Mouse (Mus musculus) kidney, adult 8-10 months (tissue): ENCODE measurements at regions not wholly inside any gene's neighbourhood (a gene's known extent, or its start where the extent isn't known, plus 50 kb on each side); places are given as distances from the start of the nearest gene placed in this dataset.
"Not testable (repeated sequence)": the region's sequence is repeated elsewhere in the genome, so short reads cannot be mapped to it uniquely, and the experiment has no call there.

Source experiments
- DNase-seq, 2 experiments: peaks; one replicate each; pipeline ENCODE4 v3.0.0; 2022

- DNase-seq: no peak
Observed at GRCm38 (mm10) chr13:111860931-111861330, 52.1 kb upstream of the Map3k1 start.

DNA sequence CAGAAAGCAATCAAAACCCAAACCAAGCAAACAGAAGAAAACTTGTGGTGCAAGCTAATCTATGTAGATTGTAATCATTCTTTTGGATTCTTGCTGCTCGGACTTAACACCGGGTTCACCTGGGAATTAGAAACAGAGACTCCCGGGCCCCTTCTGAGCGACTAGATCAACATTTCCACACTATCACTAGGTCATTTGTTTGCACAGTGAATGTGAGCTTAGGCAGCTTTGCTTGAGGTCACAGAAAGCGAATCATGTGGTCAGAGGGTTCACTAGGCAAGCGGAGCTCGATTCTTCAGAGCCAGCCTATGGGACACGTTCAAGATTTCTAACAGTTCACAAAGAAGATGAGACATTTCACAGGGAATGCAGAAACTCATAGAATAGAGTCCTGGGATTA, 53.5 kb upstream of the Map3k1 start:
- DNase-seq: no peak

DNA sequence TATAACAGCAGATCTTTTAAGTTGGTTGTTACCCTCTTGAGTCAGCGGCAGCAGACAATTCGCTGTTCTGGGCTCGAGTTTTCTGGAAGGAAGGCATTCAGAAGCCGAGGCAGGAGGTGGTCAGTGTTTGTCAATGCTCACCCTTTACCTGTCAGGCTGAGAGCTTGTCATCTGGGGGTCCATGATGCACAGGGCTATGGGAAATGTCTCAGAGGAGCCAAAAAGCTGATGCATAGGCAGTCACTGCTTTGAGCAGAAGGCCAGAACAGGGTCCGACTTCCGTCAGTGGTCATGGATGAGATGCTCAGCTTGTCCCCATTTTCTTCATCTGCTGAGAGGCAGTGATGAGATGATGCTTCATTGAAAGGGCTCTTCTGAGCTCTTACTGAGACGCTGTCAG, 57.2 kb upstream of the Map3k1 start:
- DNase-seq: no peak

- no peak for DNase-seq
Observed at GRCm38 (mm10) chr13:111867261-111867660, 58.5 kb upstream of the Map3k1 start.

DNA sequence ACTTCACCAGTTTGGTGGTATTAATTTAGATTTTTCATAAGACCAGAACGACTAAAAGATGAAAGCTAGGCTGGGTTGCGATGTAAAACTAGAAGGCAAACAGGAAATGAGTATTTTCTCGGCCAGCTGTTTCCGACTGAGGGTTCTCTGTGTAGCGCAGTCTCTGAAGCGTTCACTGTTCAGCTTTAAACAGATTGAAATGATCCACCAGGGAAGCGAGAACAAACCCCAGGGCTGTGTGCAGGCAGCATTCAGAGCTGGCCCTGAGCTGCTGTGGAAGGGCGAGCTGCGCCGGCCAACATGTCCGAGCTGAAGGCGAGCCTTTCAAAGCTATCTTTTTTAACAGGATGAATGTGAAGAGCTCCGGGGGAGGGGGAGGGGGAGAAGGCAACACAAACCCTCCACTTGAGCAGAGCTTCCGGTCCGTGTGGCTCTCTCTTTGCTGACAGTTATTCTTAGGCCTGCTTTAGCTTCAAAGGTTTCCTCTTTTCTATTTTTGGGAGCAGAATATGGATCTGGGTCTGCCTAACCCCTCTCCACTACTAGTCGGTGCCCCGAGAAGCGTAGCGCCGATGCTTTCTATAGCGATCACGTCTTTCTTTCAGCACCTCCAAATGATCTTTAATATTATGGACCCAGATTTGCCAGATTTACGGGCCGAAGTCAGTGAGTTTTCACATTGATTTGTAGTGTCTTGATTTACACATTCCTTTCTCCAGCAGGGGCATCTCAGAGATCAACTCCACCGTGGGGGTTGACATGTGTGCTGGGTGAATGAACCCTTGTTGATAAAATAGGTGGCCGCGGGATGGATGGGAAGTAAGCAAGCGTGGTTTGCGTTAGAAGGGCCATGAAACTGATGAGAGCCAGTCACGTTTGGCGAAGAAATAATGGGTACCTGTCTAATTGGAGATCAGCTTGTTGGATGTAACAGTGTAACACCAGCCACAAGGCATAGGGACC, 59.3 kb upstream of the Map3k1 start:
- DNase-seq: peak in 1 of 2 experiments; percentile 43

DNA sequence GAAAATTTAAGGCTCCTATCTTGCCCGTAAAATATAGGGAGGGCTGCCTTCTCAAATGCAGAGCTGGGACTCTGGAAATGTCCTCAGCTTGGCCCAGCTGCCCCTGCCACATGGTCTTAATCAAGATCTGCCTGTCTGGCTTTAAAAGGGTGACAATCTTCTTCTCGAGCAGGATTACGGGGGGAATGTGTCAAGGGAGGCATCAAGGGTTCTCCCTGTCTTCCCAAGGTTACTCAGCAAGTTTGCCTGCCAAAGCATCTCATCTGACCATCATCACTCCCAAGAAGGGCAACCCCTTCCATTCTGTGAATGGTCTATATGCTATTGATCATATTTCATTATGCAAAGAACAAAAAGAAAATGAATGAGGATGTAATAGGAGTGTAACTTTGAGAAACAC, 60.2 kb upstream of the Map3k1 start:
- DNase-seq: no peak

- DNase-seq: no peak
Observed at GRCm38 (mm10) chr13:111869771-111870437, 61.1 kb upstream of the Map3k1 start.

- DNase-seq: no peak
Observed at GRCm38 (mm10) chr13:111870505-111870904, 61.7 kb upstream of the Map3k1 start.

DNA sequence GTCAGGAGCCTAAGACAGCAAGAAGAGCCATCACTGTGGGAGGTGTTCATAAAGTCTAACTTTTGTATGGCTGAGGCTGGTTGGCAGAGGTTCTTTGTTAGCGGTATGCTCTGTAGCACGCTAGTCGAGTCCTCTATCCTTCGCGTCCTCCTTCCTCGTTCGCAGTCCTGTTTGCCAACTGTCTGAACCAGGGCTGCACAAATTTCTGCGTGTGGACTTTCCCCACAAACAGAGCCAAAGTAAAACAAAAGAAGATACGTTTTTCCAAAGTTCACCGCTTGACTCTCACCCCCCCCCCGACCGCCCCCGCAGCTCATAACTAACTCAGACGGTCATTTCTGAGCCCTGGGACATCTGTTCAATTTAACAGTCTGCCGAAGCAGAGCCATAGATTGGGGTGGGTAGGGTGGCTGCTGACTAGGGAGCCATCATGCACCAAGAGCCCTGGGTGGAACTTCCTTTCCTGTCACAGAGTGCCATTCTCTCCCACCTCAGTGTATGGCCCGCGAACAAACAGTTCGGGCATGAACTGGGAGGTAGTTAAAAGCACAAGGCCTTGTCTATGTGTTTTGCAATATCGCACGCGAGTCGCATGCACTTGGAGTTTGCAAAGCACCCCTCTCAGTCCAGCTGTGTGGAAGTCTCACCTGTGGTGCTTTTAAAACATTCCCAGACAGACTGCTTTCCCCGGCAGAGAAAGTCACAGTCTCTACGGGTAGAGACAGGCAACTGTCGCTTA, 63.0 kb upstream of the Map3k1 start:
- no peak for DNase-seq

GRCm38 (mm10) chr13:111874330-111874729, 65.5 kb upstream of the Map3k1 start:
- no peak for DNase-seq

DNA sequence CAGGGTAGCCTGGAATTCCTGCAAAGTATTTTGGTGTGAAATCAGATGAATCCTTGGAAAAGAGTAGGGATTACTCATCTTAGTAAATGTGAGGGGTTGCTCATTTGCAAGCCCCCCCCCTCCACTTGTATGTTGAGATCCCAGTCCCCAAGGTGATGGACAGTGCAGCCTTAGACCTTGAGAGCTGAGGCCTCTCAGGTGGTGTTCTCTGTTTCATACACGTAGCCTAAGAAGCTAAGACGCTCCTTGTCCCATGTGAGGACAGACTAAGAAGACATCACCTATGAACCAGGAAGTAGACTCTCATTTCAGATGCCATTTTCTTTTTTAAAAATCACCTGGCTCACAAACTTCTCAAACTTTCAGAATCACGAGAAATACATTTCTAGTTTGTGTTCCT, 67.6 kb upstream of the Map3k1 start:
- DNase-seq: no peak

DNA sequence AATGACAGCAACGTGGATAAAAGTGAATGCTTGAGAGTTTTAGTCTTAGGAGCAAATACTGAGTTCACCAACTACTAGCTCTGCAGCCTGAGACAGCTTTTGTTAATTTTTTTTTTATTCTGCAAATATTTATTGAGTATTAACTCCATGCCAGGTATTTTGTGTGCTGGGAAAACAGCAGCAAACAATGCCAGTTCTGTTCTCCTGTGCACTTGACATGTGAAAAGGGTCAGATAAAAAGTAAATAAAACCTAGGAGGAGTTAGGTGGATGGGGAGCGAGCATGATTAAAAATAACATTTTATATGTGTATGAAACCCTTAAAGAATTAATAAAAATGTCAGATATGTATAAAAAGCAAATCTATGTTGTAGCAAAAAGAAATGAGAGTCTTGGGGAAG, 68.1 kb upstream of the Map3k1 start:
- DNase-seq: no peak

DNA sequence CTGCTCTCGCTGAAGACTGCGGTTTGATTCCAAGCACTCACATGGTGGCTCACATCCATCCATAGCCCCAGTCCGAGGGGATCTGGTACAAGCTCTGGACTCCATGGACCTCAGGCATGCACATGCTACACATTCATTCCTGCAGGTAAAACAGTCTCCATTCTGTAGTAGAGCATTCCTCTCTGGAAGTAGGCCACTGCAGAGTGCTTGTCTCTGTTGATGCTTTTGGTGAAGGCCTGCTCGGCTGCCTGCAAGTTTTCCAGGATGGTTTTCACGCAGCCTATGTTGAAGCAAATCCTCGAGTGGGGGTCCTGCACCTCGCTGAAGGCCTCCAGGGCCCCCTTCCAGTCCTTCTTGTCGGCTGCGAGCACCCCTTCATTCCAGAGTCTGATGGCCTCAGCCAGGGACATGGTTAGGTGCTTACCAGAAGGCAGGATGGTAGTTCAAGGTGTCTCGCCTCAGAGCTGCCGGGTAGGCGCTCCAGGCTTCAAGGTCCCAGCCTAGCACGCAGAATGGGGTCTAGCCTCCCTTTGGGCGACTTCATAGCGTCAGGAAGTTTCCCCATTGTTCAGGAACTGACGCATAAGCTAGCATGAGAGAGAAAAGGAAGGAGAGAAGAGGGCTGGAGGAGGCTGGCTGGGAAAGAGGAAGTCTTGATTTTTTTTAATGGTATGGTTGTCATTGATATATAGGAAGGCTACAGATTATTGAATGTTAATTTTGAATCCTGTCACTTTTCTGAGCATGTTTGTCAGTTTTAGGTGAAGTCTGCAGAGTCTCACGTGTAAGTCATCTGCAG, 75.2 kb upstream of the Map3k1 start:
- DNase-seq: not testable (repeated sequence)

- peak; percentile 25 to 37 for DNase-seq
Observed at GRCm38 (mm10) chr13:111890792-111891191, 82.0 kb upstream of the Map3k1 start.

- DNase-seq: no peak
Observed at GRCm38 (mm10) chr13:111892141-111892540, 83.3 kb upstream of the Map3k1 start.

DNA sequence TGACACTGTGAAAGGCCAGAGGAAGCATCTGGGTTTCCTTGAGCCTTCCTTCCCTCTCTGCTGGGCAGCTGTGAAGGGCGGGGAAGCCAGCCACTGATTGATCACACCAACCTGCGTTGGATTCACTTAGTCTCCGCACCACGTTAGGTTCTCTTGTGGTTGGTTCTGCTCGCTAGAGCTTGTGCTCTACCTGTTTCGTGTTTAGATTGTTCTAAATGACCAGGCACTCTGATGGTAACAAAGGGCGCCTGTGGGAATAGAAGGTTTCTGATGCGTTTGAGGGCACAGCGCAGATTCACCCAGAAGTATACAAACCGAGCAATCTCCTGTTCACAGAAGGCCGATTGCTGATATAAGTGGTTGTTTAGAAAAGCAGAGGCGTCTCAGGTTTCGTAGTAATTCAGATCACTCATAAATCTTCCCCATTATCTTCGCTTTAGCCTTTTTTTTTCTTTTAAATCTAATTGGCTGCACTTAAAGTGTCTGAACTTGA, 84.5 kb upstream of the Map3k1 start:
- no peak for DNase-seq

GRCm38 (mm10) chr13:111894804-111895478, 86.1 kb upstream of the Map3k1 start:
- peak; percentile 93 to 94 for DNase-seq

DNA sequence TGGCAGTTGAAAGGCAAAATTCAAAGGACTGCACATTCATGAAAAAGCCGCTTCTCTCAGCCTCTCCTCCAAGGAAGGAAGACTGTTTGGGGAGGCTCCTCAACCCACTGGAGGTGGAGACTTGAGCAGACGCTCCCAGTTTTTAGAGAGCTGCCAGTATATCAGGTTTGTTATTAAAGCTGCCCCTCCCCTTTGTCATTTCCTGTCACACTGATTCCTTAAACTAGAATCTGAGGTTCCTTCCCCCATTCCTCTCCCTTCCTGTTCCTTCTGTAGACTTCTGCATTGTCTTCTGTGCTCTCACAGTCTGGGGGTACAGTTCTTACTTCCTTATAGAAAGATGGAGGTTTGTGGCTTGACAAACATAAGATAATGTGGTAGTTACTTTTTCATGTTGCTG, 87.5 kb upstream of the Map3k1 start:
- DNase-seq: no peak

DNA sequence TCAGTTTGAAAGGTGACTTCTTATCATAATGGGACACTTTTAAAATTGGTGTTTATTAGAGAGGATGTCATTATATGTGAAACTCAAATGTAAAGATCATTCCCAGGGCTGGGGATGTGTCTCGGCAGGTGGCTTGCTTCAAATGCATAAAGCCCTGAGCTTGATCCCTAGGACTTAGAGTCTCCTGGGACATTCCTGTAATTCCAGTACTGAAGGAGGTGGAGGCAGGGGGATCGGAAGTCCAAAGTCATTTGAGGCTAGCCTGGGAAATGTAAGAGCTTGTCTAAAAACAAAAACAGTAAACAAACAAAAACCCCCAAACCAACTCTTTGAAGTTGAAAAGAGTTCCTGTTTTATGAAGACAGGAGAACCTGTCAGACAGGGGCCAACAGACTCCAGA, 94.6 kb upstream of the Map3k1 start:
- no peak for DNase-seq

DNA sequence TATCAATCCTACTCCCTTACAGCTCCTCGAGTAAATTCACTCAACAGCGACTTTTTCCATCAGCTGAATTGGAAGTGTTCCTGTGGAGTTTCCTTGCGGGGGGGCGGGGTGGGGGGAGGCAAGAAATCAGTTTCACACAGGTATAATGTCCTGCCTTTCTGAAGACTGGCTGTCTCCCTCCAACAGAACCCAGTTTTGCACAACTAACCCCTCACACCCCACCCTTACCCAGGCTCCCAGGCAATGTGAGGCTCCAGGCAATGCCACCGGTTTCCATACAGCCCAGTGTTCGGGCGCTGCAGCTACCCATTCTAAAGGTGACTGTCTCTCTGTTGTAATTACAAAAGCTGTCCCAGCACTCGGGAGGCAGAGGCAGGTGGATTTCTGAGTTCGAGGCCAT, 95.1 kb upstream of the Map3k1 start:
- DNase-seq: no peak

DNA sequence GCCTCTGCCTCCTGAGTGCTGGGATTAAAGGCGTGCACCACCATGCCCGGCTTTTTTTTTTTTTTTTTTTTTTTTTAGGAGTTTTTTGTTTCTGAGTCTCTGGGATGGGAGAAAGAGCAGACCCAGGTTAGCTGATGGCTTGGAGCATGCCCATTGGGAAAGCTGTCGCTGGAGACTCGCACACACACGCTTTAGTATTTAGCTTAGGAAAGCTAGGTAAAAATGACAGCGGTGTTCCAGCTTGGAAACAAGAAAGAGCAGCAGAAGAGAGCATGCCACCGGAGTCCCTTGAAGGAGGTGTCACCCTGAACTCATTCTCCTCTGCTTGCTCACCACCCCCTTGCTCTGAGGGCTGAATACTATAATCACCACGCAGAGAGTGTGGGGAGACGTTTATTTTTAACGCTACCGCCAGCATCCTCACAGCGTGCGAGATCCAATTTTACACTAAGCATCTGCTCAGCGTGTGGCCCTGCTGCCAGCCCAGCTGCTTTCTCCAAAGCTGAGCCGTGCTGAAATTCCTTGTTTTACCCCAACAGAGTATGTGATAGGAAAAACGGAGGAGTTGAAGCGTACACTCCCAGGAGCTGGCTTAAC, 95.9 kb upstream of the Map3k1 start:
- no peak for DNase-seq
